Mouse (Mus musculus) brain, embryonic 14.5 days (tissue): ENCODE measurements at regions not wholly inside any gene's neighbourhood (a gene's known extent, or its start where the extent isn't known, plus 50 kb on each side); places are given as distances from the start of the nearest gene placed in this dataset.
A peak's percentile ranks its signal among the peaks of the same experiment; 100 is the strongest.

Experiments
- DNase-seq: peaks from one replicate; pipeline ENCODE4 v3.0.0-alpha.2; 2011; ENCODE audit warnings: low read depth
- CTCF ChIP-seq: fragments of 200-500 bp; IDR thresholded peaks from 2 replicates; pipeline ENCODE4 v1.5.1; 2012; ENCODE audit warnings: inconsistent platforms, mild to moderate bottlenecking, moderate library complexity, borderline replicate concordance; ENCODE audit not compliant: insufficient read depth, insufficient read length; ENCODE audit errors: extremely low read depth
- POLR2A ChIP-seq: fragments of 200-500 bp; IDR thresholded peaks from 2 replicates; pipeline ENCODE4 v1.6.1; 2012; ENCODE audit warnings: mild to moderate bottlenecking, inconsistent platforms, borderline replicate concordance; ENCODE audit not compliant: poor library complexity, insufficient read depth, insufficient read length, severe bottlenecking; ENCODE audit errors: extremely low read depth

GRCm38 (mm10) chr13:16279974-16280373 is 268.3 kb downstream of the Inhba start:
- no peak for TF ChIP-seq CTCF
- TF ChIP-seq POLR2A = no peak
- no peak for DNase-seq

- no peak for DNase-seq
- TF ChIP-seq CTCF (no peak), POLR2A (no peak)
These were observed 269.1 kb downstream of the Inhba start for GRCm38 (mm10) chr13:16280742-16281141.

- TF ChIP-seq CTCF (no peak), POLR2A (no peak)
These were observed 270.1 kb downstream of the Inhba start for GRCm38 (mm10) chr13:16281777-16282176.

GRCm38 (mm10) chr13:16282230-16282629 is 270.6 kb downstream of the Inhba start:
- DNase-seq = no peak
- TF ChIP-seq CTCF = no peak
- TF ChIP-seq POLR2A = no peak

More at GRCm38 (mm10) chr13:16281777-16282176, 270.1 kb downstream of the Inhba start:
- no peak for DNase-seq

- TF ChIP-seq CTCF (no peak), POLR2A (no peak)
- DNase-seq = no peak
These were observed 271.7 kb downstream of the Inhba start for GRCm38 (mm10) chr13:16283336-16283735.

GRCm38 (mm10) chr13:16289633-16290032 is 278.0 kb downstream of the Inhba start:
- no peak for TF ChIP-seq CTCF
- TF ChIP-seq POLR2A = no peak
- peak; percentile 43 for DNase-seq

GRCm38 (mm10) chr13:16290784-16291183 is 279.1 kb downstream of the Inhba start:
- DNase-seq = peak; percentile 80
- TF ChIP-seq POLR2A (no peak), CTCF (no peak)

GRCm38 (mm10) chr13:16291661-16292291 is 280.1 kb downstream of the Inhba start:
- no peak for DNase-seq
- TF ChIP-seq POLR2A = no peak
- TF ChIP-seq CTCF = no peak

GRCm38 (mm10) chr13:16299756-16300155 is 288.1 kb downstream of the Inhba start:
- DNase-seq = no peak

GRCm38 (mm10) chr13:16314669-16315068 is 303.0 kb downstream of the Inhba start:
- no peak for DNase-seq

More at GRCm38 (mm10) chr13:16299756-16300155, 288.1 kb downstream of the Inhba start:
- TF ChIP-seq CTCF (no peak), POLR2A (no peak)

GRCm38 (mm10) chr13:16315689-16316088 is 304.0 kb downstream of the Inhba start:
- TF ChIP-seq CTCF (no peak), POLR2A (no peak)
- DNase-seq = no peak

More at GRCm38 (mm10) chr13:16314669-16315068, 303.0 kb downstream of the Inhba start:
- TF ChIP-seq POLR2A (no peak), CTCF (no peak)

- TF ChIP-seq POLR2A = no peak
- TF ChIP-seq CTCF = no peak
- no peak for DNase-seq
These were observed 304.9 kb downstream of the Inhba start for GRCm38 (mm10) chr13:16316581-16316980.

- DNase-seq = no peak
- TF ChIP-seq CTCF (no peak), POLR2A (no peak)
These were observed 305.8 kb downstream of the Inhba start for GRCm38 (mm10) chr13:16317412-16317811.

GRCm38 (mm10) chr13:16320392-16320791 is 308.7 kb downstream of the Inhba start:
- no peak for DNase-seq
- TF ChIP-seq CTCF (no peak), POLR2A (no peak)
